Mouse (Mus musculus): ENCODE measurements at regions not wholly inside any gene's neighbourhood (a gene's known extent, or its start where the extent isn't known, plus 50 kb on each side); places are given as distances from the start of the nearest gene placed in this dataset.
A peak's percentile ranks its signal among the peaks of the same experiment; 100 is the strongest.

DNA sequence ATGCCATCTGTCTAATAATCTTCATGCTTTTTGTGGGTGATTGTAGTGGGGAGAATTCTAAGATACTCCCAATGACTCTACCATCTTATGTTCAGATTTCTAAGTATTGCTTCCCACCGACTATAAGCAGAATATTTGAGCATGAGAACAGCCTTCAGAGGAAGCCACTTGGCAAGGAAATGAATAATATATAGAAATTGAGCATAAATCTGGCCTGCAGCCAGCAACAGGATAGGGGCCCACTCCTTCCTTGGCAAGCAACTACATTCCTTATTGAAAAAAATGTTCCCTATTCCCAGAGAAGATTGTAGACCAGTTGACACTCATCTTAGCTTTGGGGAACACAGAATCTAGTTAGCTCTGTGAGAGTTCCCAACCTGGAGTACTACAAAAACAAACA lies 591.5 kb upstream of the A1bg start:
- DNase-seq (ENCODE audit: low spot score in 2 of 2) = no peak

DNA sequence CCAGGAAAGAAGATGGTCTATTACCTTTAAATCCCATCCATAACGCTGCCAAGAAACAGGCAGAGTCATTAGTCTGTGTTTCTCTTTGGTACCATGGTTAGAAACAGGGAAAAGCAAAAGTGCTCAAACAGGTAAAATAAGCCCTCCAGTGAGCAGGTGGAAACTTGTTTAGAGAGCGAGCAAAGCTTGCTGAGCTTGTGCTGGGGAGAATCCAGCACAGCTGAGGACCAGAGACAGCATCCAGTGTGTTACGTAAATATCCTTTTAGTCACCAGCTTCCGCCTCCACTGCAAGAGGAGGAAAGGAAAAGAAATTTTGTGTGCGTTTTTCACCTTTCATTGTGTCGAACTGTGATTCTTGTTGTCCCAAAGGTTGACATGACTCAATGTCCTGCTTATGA lies 586.0 kb upstream of the A1bg start:
- DNase-seq (ENCODE audit: low spot score in 2 of 2) = no peak

DNA sequence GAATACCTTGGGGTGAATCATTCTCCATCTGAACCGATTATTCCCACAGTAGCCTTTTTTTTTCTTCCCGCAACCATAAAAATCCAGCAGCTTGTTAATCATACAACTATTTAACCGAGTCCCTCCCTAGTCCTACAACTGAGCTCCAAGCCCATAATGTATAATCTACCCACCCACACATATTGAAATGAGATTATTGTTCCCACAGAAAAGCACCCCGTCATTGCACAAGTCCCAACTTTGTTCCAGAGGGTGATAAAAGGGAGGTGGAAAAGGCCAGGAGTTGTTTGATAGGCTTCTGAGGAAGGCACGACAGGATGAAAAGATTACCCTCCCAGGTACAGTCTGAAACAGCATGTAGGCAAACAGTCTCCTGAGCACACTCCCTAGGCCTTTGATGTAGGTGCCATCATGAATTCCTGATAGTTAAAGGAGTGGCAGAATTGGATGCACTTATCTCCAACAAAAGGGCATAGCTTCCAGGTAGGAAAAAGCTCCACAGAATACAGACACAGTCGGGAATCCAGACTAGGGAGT lies 583.6 kb upstream of the A1bg start:
- DNase-seq (ENCODE audit: low spot score in 2 of 2) = no peak

DNA sequence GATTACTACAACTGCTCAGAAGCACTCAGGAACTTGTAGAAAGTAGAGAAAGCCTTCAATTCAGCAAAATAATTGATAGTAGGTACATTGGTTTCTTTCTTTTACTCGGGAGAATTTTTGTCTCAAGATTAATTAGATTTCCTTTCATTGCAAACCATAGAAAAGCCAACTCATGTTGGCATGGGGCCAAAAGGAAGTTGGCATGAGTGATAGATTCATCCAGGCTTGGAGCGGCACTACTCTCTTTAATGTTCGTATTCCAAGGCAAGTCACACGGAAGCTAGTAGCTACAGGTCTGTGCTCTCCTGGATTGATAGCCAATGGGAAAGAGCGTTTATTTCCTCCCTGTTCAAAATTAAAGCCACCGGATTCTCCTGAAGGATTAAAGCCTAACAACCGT lies 580.6 kb upstream of the A1bg start:
- no peak for DNase-seq (ENCODE audit: low spot score in 2 of 2)

DNA sequence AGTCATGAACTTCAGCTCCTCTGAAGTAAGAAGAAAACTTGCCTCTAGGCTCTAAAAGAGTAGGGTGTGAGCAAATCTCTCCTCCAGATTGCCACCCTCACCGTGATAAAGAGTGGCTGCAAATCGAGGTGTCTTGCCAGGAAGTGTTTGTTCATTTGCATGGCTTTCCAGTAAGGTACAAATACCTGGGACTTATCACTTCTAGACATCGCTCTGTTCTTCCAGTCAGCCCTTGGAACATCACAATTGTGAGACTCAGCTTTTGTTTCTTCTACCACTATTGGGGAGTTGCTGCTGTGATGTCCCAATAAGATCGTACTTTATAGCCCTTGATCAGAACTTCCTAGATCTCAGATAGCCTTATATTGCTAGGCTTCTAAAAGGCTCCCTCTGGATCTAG lies 566.9 kb upstream of the A1bg start:
- no peak for DNase-seq (ENCODE audit: low spot score in 2 of 2)

DNA sequence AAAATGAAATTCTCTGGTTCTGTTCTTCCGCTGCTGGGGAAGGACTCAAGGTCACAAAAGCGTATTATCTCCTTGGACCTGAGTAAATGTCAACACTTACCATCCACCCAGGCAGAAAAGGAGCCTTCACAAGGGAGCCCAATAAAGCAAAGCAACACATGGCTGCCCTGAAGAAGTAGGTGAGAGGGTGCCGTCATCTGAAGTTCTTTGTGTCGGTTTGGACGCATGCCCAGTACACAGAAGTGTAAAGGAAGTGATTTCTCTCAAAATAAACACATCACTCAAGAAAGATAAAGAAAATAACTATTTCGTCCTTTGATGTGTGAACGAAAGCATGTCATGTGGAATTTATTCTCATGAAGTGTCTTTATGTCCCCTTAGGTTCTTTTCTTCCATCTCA lies 559.0 kb upstream of the A1bg start:
- peak; percentile 1 to 11 for DNase-seq (ENCODE audit: low spot score in 2 of 2)

DNA sequence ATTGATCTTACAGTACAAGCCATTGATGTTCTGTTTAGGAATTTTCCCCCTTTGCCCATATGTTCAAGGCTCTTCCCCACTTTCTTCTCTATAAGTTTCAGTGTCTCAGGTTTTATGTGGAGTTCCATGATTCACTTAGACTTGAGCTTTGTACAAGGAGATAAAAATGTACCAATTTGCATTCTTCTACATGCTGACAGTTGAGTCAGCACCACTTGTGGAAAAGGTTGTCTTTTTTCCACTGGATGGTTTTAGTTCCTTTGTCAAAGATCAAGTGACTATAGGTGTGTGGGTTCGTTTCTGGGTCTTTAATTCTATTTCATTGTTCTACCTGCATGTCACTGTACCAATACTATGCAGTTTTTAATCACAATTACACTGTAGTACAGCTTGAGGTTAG lies 551.1 kb upstream of the A1bg start:
- no peak for DNase-seq (ENCODE audit: low spot score in 2 of 2)

DNA sequence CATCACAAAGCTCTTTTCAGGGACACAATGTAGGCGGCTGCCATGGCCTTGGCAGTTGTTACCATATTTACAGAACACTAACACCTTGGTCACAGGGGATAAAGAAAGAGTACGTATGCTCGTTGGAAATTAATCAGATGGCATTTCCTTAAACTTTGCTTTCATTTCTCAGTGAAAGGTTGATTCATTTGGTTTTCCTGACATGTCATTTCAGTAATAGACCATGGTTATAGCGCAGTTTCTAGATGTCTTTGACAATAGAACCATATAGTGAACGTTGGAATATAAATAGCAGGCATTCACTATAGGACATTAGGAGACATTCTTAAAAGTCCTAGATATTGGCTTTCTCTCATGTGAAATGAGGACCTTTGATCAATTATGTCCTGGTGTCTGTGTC lies 532.2 kb upstream of the A1bg start:
- no peak for DNase-seq (ENCODE audit: low spot score in 2 of 2)

DNA sequence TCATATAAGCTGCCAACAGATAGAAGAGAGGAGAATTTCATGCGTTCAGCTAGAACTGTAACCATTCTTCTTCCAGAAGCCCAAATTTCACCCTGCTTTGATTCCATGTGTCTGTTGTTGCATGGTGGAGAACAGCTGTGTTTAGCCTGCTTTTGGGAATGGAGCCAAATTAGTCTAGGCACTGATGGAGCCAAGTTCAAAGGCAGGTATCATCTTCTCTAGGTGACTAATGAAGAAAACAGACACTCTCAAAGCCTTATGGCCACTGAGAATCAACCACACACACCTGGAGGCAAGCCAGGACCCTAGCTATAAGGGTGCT lies 531.5 kb upstream of the A1bg start:
- DNase-seq (ENCODE audit: low spot score in 2 of 2) = no peak

DNA sequence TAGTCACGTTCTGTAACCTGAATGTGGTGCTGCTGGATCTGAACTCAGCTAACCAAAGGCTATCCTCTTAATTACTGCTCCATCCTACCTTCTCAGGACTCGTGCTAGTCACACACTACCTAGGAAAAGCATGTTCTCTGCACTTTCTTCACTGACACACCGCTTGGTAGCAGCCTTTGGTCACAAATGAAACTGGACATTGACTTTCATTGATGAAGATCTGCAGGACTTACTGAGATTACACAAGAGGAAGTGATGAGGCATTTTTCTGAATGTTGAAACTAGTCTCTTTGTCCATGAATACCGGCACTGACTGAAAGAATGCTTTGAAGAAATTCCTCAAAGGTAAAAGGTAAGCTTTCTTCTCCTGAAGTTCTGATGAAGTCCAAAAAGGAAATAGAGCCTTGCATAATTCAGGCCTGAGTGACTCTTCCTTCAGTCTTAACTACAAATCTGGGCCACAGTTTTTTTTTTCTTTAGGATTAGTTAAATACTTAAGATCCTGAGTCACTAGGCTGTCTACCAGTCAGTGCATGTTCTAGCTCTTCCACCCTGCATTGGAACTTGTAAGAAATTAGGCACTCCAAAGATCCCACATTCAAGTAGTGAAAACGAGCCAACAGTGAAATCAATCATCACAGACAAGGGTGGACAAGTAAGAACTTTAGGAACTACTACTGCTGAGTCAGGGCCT lies 531.0 kb upstream of the A1bg start:
- no peak for DNase-seq (ENCODE audit: low spot score in 2 of 2)

DNA sequence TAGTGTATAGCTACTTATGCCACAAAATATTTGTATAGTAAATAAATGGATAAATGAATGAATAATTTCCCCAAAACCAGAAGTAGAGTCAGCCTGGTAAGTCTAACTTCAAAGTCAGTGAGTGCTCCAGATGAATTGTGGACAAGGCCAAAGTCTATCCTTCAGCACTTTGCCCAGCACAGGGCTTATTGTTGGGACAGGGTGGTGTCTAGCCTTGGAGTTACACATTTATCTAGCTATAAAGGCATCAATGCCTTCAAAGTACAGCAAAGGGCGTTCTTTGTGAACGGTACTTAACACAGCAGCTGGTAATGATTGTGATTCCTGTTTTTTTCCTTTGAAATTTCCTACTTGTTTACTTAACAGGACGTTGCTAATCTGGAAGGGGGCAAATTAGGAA lies 527.4 kb upstream of the A1bg start:
- DNase-seq (ENCODE audit: low spot score in 2 of 2) = no peak

DNA sequence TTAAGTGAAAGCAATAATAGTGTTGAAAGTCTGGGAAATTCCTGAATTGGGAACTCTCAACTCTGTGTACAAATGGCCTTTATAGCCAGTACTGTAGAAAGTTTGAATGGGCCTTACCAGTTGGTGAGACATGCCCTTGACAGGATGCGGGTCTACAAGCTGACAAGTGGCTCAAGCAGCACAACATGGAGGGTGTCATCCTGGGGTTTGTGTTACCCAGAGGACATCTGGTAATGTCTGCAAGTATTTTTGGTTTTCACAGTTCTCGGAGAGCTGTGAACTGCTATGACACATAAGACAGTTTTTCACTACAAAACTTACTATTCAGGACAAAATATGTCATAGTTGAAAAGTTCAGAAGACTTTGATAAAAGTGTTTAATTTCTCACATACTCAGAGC lies 525.7 kb upstream of the A1bg start:
- DNase-seq (ENCODE audit: low spot score in 2 of 2) = no peak

DNA sequence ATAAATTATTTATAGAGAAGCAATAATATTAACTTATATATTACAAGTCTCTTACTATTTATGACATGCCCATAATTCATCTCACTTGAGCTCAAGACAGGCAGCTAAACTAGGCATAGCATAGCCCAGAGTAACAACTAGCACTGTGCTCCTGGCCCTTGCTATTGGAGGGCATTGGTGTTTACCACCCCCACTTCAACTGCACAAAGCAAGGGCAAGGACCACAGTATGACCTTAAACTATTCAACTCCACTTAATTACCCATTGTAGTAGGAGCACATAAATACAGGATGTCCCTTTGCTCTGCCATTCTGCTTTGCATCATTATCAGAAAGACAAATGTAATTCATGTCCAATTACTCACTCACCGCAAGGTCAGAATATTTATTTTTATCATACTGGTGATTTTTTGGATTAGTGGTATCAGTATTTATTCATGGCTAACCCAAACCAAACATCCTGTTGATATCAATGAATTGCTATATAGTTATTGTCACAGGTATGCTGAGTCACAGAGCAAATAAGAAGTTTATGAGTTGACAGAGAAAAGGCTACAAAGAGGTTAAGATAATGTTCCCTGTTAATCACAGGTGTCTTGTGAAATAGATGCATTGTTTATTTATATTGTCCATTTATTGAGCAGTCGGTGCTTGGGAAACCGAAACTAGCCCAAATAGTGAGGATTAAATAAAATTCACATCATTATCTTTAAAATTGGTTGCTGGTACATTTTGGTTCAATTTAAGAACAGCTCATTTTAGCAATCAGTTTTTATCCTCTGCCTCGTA lies 523.4 kb upstream of the A1bg start:
- no peak for DNase-seq (ENCODE audit: low spot score in 2 of 2)

DNA sequence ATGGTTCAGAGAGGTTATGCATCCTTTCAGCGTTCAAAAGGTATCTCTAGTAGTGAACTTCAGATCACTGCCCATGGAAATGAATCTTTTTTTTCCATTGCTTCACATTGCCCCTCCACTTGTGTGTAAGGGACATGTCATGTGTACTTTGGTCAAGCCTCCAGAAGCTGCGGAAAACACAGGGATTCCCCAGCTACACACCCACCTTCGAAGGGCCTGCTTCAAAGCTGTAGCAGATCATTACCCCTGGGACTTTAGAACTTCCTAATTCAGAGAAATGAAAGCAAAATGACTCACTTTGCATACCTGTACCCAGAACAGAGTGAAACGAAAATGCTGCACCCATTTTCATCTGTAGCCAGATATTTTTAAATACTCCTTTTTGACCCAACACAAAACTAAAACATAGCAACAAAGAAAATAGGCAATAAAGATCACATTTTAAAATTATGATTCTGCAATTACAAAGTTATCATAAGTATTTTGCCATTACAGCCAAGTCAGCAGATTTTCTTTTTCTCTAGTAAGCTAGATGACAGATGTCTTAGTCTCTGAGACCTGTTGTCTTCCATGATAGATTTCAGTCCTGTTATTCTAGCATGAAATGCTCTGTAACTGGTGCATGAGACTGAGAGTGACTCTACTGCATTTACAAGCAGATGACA lies 519.1 kb upstream of the A1bg start:
- DNase-seq (ENCODE audit: low spot score in 2 of 2) = peak; percentile 85

DNA sequence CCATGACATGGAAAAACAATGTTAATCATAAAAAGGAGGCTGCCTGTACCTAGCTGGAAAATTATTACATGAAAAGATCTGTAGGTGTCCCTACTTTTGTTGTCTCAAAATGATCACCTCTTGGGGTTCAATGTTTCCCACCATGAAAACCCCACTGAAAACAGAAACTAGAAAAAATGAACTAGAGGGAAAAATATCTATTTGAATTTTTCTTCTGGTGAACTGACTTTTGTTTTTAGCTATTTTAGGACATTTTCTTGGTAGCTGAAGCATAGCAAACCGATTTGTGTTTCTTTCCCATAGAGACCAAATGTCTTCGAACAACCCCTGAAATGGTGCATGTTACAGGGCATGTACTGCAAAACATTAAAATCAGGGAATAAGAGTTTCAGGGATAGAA lies 518.2 kb upstream of the A1bg start:
- peak in 1 of 2 experiments; percentile 25 for DNase-seq (ENCODE audit: low spot score in 2 of 2)

DNA sequence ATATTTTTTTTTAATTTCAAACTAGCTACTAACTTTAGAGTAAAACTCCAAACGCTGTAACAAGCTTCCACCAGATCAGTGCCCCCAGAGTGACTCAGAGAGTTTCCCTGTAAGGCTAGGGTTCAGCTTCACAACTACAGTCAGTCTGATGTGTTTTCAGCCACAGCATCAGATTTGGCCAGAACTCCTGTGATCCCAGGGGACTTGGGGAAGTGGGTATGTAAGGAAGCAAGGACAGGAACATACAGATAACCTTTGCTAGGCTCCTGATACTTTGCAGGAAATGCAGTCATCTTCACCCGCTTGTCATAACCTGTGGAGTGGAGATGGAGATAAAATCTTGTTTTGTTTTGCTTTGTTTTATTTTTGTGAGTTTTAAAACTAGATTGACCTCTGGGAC lies 517.5 kb upstream of the A1bg start:
- DNase-seq (ENCODE audit: low spot score in 2 of 2) = no peak

DNA sequence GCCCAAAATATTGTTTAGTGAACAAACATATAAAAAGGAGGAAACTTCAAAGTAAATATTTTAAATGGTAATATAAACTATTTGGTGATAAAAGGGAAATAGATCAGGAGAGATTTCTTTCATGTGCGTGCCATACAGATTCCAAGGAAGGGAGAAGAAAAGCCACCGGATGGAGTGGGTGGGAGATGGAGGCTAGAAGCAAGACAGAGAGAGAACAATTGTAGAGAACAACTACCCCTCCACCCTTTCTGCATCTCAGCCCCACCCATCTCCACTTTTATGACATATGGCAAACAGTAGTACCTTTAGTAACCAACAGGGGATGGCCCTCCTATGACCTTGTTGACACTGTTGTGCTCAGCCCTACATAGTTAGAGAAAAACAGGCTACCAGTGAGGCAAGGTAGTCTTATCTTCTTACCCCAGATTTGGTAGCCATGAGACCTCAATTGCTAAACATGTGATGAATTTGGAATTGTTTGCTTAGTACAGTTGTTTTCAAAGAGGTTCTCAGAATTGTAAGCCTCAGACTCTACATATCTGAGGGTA lies 516.9 kb upstream of the A1bg start:
- peak; percentile 50 to 55 for DNase-seq (ENCODE audit: low spot score in 2 of 2)

DNA sequence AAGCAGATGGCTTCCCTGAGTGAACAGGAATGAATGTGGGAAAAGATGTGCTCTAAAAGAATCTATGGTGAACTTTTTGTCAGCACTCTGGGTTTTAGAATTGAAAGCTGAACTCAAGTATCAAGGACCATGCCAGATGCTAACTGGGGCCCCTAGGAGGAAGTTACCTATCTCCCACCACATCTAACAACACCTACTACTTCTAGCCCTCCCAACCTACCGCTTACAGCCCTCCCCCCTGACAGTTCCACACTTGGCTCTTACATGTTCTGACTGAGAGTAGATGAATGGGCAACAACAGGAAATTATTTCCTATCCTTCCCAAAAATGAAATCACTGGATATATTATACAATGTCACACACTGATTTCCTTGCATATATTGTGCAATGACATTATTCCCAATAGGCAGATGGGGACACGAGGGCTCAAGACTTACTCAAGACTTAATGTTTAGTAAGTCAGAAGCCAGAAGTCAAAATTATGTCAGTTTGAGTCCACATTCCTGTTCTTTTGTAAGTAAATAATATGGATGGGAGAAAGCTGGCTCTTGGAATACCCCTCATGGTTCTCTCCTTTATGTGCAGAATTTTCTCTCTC lies 506.1 kb upstream of the A1bg start:
- DNase-seq (ENCODE audit: low spot score in 2 of 2) = no peak

DNA sequence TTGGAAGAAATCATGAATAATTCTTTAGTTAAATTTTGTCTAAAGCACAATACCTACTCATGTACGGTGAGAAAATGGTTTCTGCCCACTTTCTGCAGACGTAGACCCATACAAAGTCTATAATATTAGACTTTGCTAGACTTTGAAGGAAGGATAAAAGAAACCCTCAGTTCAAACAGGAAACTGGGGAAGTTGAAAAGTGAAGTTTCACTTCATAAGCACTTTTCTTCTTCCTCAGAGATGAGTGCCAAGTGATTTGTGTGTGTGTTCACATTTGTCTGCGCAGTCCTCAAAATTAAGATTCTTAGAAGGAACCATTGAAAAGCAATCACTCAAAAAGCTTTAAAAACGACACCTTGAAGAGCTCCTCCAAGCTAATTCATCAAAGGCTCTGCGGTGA lies 500.2 kb upstream of the A1bg start:
- no peak for DNase-seq (ENCODE audit: low spot score in 2 of 2)

DNA sequence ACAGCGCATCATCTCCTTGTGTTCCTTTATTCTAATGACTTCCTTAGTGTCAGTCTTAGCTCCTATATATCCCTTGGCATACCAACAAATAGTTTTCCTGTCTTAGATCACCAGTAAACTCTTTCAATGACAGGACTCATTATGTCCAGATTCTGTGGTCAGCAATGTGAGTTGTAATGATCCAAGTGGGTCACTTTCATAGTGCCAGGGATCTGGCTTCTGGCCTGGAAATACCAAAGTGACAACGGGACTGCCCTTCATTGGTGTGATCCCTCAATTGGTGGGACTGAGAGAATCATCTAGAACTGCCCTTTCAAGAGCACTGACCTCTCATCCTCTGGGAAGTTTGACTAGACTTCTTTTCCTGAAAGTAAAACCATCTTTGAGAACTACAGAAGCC lies 494.7 kb upstream of the A1bg start:
- DNase-seq (ENCODE audit: low spot score in 2 of 2) = no peak

DNA sequence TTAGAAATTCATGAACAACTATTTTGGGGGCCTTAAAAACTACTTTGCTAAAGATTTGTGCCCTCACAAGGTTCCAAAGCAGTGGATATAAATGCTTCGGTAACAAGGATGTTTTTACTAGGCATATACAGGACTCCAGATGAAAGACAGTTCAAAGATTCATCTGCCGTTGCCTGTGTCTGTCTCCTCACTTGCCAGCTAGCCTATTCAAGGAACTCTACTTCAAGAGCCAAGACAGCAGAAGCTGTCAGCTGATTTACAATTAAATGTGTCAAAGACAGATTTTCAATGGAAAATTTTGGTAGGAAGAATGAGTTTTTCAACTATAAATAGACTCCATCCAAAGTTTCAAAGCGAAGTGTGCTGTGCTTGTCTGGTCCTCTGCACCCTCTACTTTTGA lies 494.0 kb upstream of the A1bg start:
- DNase-seq (ENCODE audit: low spot score in 2 of 2) = no peak

DNA sequence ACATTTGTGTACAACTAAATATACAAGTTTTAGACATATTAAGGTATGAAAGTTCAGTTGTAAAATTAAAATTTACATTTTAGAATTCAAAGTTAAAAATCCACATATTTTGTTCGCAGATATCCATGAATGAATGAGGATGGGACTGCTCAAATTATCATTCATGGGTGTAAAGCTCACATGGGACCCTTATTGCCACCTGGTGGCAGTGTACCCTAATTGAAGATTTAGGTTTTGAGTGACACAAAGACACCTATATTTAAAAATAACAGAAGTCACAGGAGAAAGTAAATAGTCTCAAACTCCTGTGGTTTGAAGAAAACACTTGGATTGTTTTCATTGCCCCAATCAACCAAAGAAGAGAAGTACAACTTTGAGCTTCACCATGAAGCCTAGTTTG lies 492.8 kb upstream of the A1bg start:
- DNase-seq (ENCODE audit: low spot score in 2 of 2) = peak; percentile 55 to 71

Data from spleen, postnatal 36 days (tissue).